Mouse (Mus musculus) midbrain, embryonic 14.5 days (tissue): ENCODE data around the gene Dnlz. TPM values are rescaled to one million over a fixed set of nuclear protein-coding genes. Genes with fewer than 3 reads are reported as not detected.
A peak's percentile ranks its signal among the peaks of the same experiment; 100 is the strongest.

Experiments used
- ATAC-seq: fragments of 200-750 bp; cut with Nextera tagmentation; 2 replicates; pipeline ENCODE4 v1.8.0; 2017; ENCODE audit warnings: moderate number of reproducible peaks, moderate library complexity; ENCODE audit not compliant: low FRiP score, low TSS enrichment
- DNase-seq: peaks from one replicate; pipeline ENCODE4 v3.0.0-alpha.2; 2015
- H3K27ac ChIP-seq: fragments of 300-500 bp; sonication (generic); replicated peaks from 2 replicates; pipeline ENCODE4 v1.5.1; 2014; ENCODE audit warnings: mild to moderate bottlenecking, low read depth, low read length, moderate library complexity
- H3K27me3 ChIP-seq: fragments of 300-500 bp; sonication (generic); 2 replicates; pipeline ENCODE4 v1.6.1; 2014; ENCODE audit warnings: low read length, control low read depth, mixed read lengths; ENCODE audit not compliant: control insufficient read depth, insufficient read depth
- H3K36me3 ChIP-seq: fragments of 300-500 bp; sonication (generic); 2 replicates; pipeline ENCODE4 v1.6.1; 2014; ENCODE audit warnings: low read length, control low read depth; ENCODE audit not compliant: control insufficient read depth, insufficient read depth
- H3K4me1 ChIP-seq: fragments of 300-500 bp; sonication (generic); 2 replicates; pipeline ENCODE4 v1.6.1; 2014; ENCODE audit warnings: mild to moderate bottlenecking, antibody characterized with exemption, low read length, control low read depth; ENCODE audit not compliant: control insufficient read depth, insufficient read depth
- H3K4me2 ChIP-seq: fragments of 300-500 bp; sonication (generic); 2 replicates; pipeline ENCODE4 v1.6.1; 2014; ENCODE audit warnings: mild to moderate bottlenecking, low read length, moderate library complexity
- H3K4me3 ChIP-seq: fragments of 300-500 bp; sonication (generic); replicated peaks from 2 replicates; pipeline ENCODE4 v1.5.1; 2014; ENCODE audit warnings: low read depth, low read length
- H3K9ac ChIP-seq: fragments of 300-500 bp; sonication (generic); replicated peaks from 2 replicates; pipeline ENCODE4 v1.6.1; 2014; ENCODE audit warnings: mild to moderate bottlenecking, low read length, moderate library complexity
- H3K9me3 ChIP-seq: fragments of 300-500 bp; sonication (generic); 2 replicates; pipeline ENCODE4 v1.6.1; 2016; ENCODE audit warnings: low read length, control low read depth, mixed read lengths; ENCODE audit not compliant: control insufficient read depth
- WGBS: fragments of 180-500 bp; shearing (Covaris S2); extraction: QIAGEN DNeasy Blood & Tissue Kit; methylation state at CpG from one replicate; pipeline ENCODE4 v1.1.7; 2014; 5-methylcytosine and 5-hydroxymethylcytosine counted together
- polyA plus RNA-seq: library from polyadenylated mRNA; unstranded; fragments of >200 nt; fragmentation: Nextera tagmentation; extraction: Ambion mirVana; gene quantifications from 2 replicates; pipeline ENCODE4 v1.2.1, GENCODE M21; 2014

The Dnlz gene
- polyA plus RNA-seq, 1 experiment from 2014 or later, result 28.1 TPM

- no peak for DNase-seq
- Histone ChIP-seq H3K4me1 (peaks cover 42% of the 10 kb centered on the region), H3K4me3 (no peak overlapping the region), H3K27ac (no peak overlapping the region), H3K9ac (0 out of 2 replicates have a peak overlapping the region, but pooled peaks have one; percentile 16), H3K27me3 (no peaks in the 10 kb centered on the region), H3K4me2 (no peak overlapping the region), H3K36me3 (peaks cover 48% of the 10 kb centered on the region), H3K9me3 (no peaks in the 10 kb centered on the region)
- ATAC-seq, result no peak
- WGBS, result 88% methylated on average over 14 of the region's 14 CpGs
Observed at GRCm38 (mm10) chr2:26320245-26321185, 31.4 kb downstream of the Dnlz start.

GRCm38 (mm10) chr2:26319519-26320244 lies 32.2 kb downstream of the Dnlz start:
- Histone ChIP-seq H3K9me3 (no peaks in the 10 kb centered on the region), H3K27me3 (no peaks in the 10 kb centered on the region), H3K36me3 (peaks cover 40% of the 10 kb centered on the region), H3K9ac (0 out of 2 replicates have a peak overlapping the region, but pooled peaks have one; percentile 34), H3K4me2 (no peak overlapping the region), H3K4me1 (peaks cover 46% of the 10 kb centered on the region), H3K27ac (no peak overlapping the region), H3K4me3 (no peak overlapping the region)
- no peak for ATAC-seq
- DNase-seq, result no peak
- WGBS, result 84% methylated on average over 13 of the region's 13 CpGs

- WGBS, result 82% methylated on average over 9 of the region's 9 CpGs
- H3K9ac ChIP-seq, result no peak overlapping the region
Observed at GRCm38 (mm10) chr2:26319109-26319508, 32.8 kb downstream of the Dnlz start.

GRCm38 (mm10) chr2:26317991-26318672 lies 33.8 kb downstream of the Dnlz start:
- WGBS, result 91% methylated on average over 3 of the region's 3 CpGs
- peaks cover 51% of the 10 kb centered on the region for H3K4me1 ChIP-seq
- peak overlapping the region; percentile 98 for H3K4me2 ChIP-seq
- peak overlapping the region; percentile 98; the same call in 1 of the 2 replicates for H3K9ac ChIP-seq
- H3K9me3 ChIP-seq, result no peaks in the 10 kb centered on the region
- peaks cover 24% of the 10 kb centered on the region for H3K36me3 ChIP-seq
- H3K27me3 ChIP-seq, result no peaks in the 10 kb centered on the region
- peak overlapping the region; percentile 97; the same call in 1 of the 2 replicates for H3K4me3 ChIP-seq
- no peak overlapping the region for H3K27ac ChIP-seq
- DNase-seq (no peak), ATAC-seq (no peak)

More at GRCm38 (mm10) chr2:26319109-26319508, 32.8 kb downstream of the Dnlz start:
- no peaks in the 10 kb centered on the region for H3K27me3 ChIP-seq
- no peak overlapping the region for H3K27ac ChIP-seq
- H3K4me2 ChIP-seq, result peak overlapping the region; percentile 15
- H3K9me3 ChIP-seq, result no peaks in the 10 kb centered on the region
- peaks cover 34% of the 10 kb centered on the region for H3K36me3 ChIP-seq
- DNase-seq, result no peak
- peaks cover 51% of the 10 kb centered on the region for H3K4me1 ChIP-seq
- ATAC-seq, result no peak
- no peak overlapping the region for H3K4me3 ChIP-seq

GRCm38 (mm10) chr2:26317371-26317770 lies 34.5 kb downstream of the Dnlz start:
- H3K4me1 ChIP-seq, result peaks cover 51% of the 10 kb centered on the region
- H3K9ac ChIP-seq, result peak overlapping the region; percentile 98
- ATAC-seq (no peak), DNase-seq (no peak)
- H3K4me3 ChIP-seq, result peak overlapping the region; percentile 97
- H3K4me2 ChIP-seq, result peak overlapping the region; percentile 98
- no peaks in the 10 kb centered on the region for H3K27me3 ChIP-seq
- H3K27ac ChIP-seq, result no peak overlapping the region
- no peaks in the 10 kb centered on the region for H3K9me3 ChIP-seq
- 79% methylated on average over 3 of the region's 3 CpGs for WGBS
- peaks cover 17% of the 10 kb centered on the region for H3K36me3 ChIP-seq

- ATAC-seq (no peak), DNase-seq (peak; percentile 58)
Observed at GRCm38 (mm10) chr2:26316576-26317246, 35.2 kb downstream of the Dnlz start.

GRCm38 (mm10) chr2:26315925-26316311 lies 36.0 kb downstream of the Dnlz start:
- Histone ChIP-seq H3K9me3 (no peaks in the 10 kb centered on the region), H3K4me1 (peaks cover 51% of the 10 kb centered on the region), H3K27ac (peak overlapping the region; percentile 98), H3K9ac (peak overlapping the region; percentile 98), H3K4me2 (peak overlapping the region; percentile 98), H3K36me3 (peaks cover 12% of the 10 kb centered on the region), H3K4me3 (peak overlapping the region; percentile 97), H3K27me3 (no peaks in the 10 kb centered on the region)
- peak; percentile 41; the same call in 1 of the 2 replicates for ATAC-seq
- WGBS, result 1% methylated on average over 11 of the region's 11 CpGs
- peak; percentile 60 for DNase-seq

More at GRCm38 (mm10) chr2:26316576-26317246, 35.2 kb downstream of the Dnlz start:
- WGBS, result 58% methylated on average over 9 of the region's 9 CpGs
- Histone ChIP-seq H3K27ac (peak overlapping the region; percentile 98), H3K4me2 (peak overlapping the region; percentile 98), H3K27me3 (no peaks in the 10 kb centered on the region), H3K4me3 (peak overlapping the region; percentile 97), H3K36me3 (peaks cover 12% of the 10 kb centered on the region), H3K9me3 (no peaks in the 10 kb centered on the region), H3K9ac (peak overlapping the region; percentile 98), H3K4me1 (peaks cover 51% of the 10 kb centered on the region)
